Mouse (Mus musculus): ENCODE measurements at regions not wholly inside any gene's neighbourhood (a gene's known extent, or its start where the extent isn't known, plus 50 kb on each side); places are given as distances from the start of the nearest gene placed in this dataset.

DNA sequence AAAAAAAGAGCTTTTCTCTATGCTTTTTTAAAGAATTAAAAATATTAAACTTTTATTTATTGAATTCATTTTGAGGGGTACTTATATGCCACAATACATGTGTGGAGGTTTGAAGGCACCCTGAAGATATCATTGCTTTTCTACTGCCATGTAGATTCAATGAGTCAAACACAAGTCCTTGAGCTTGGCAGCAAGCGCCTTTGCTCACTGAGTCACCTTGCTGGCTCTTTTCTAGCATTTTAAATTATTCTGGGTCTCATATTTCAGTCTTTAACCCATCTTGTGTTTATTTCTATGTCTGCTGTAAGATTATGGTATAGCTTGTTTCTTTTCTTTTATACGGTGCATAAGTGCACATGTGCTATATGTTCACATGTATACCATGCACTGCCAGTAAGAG is 83.5 kb upstream of the Il6 start:
- Histone ChIP-seq H3K4me2 (ENCODE audit: low read depth, low read length) (no peak overlapping the region), H3K9ac (replicated peaks) (no peak overlapping the region), H3K9me3 (ENCODE audit: low read length) (no peaks in the 10 kb centered on the region), H3K4me1 (ENCODE audit: insufficient read depth) (no peaks in the 10 kb centered on the region; the same call in 1 of the 2 replicates), H3K36me3 (replicated peaks; ENCODE audit: insufficient read depth, low read length) (no peaks in the 10 kb centered on the region), H3K4me3 (ENCODE audit: low read depth, low read length) (no peak overlapping the region), H3K27me3 (ENCODE audit: insufficient read depth, low read length) (no peaks in the 10 kb centered on the region), H3K27ac (ENCODE audit: low read depth) (no peak overlapping the region)
- DNase-seq, result no peak
- WGBS (ENCODE audit: insufficient replicate concordance), result 84% methylated on average over 2 of the region's 2 CpGs
- TF ChIP-seq CTCF (IDR thresholded peaks at IDR 0.05; ENCODE audit: low read depth) (no peak), EP300 (IDR thresholded peaks at IDR 0.05; ENCODE audit: low read depth) (no peak)
- ATAC-seq, result no peak

DNA sequence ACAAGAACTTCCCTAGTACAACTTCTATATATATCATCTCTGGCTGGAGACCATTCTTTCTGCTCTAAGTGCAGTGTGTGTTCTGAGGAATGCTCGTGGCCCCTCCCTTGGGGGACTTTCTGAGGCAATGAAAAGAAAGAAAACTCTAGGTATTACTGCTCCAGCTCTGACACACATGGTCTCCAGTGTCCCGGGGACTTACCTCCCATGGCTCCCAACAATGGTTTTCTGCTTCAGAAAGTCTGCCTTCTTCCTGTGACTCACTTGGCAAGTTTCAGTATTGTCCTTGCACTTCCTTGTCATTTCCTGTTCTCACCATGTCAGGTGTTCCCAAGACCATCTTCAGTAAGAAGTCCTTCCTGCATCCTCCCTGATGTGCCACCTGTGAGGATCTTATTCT is 65.7 kb upstream of the Il6 start:
- no peaks in the 10 kb centered on the region for H3K4me1 ChIP-seq (ENCODE audit: insufficient read depth)
- 21% methylated on average over 2 of the region's 2 CpGs for WGBS (ENCODE audit: insufficient replicate concordance)
- H3K9me3 ChIP-seq (ENCODE audit: low read length), result no peaks in the 10 kb centered on the region
- no peak overlapping the region for H3K4me2 ChIP-seq (ENCODE audit: low read depth, low read length)
- no peak for TF ChIP-seq EP300 (IDR thresholded peaks at IDR 0.05; ENCODE audit: low read depth)
- no peak for TF ChIP-seq CTCF (IDR thresholded peaks at IDR 0.05; ENCODE audit: low read depth)
- ATAC-seq (no peak), DNase-seq (no peak)
- H3K4me3 ChIP-seq (ENCODE audit: low read depth, low read length), result no peak overlapping the region
- no peaks in the 10 kb centered on the region for H3K27me3 ChIP-seq (ENCODE audit: insufficient read depth, low read length)
- H3K36me3 ChIP-seq (replicated peaks; ENCODE audit: insufficient read depth, low read length), result no peaks in the 10 kb centered on the region
- H3K27ac ChIP-seq (ENCODE audit: low read depth), result no peak overlapping the region
- no peak overlapping the region for H3K9ac ChIP-seq (replicated peaks)

DNA sequence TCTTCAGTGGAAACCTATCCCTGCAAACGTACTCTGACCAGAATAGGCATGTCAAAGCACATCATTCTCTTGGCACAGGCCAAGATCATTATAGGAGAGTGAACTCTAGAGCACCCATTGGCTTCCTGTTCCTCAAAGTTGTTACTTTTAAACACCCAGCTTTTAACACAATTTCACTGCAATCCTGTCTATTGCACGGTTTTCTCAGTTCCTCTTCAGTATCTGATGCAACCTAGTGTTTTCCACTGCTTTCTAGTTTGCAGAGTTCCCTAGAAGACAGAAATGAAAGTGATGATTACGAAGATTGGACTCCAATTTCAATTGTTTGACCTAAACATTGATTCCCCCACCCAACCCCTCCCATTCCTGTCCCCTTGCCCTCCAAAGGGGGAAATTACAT is 64.8 kb upstream of the Il6 start:
- no peak for TF ChIP-seq CTCF (IDR thresholded peaks at IDR 0.05; ENCODE audit: low read depth)
- no peak for TF ChIP-seq EP300 (IDR thresholded peaks at IDR 0.05; ENCODE audit: low read depth)
- no peak overlapping the region for H3K4me3 ChIP-seq (ENCODE audit: low read depth, low read length)
- no peak for DNase-seq
- ATAC-seq, result peak; percentile 49
- H3K9me3 ChIP-seq (ENCODE audit: low read length), result no peaks in the 10 kb centered on the region
- H3K27me3 ChIP-seq (ENCODE audit: insufficient read depth, low read length), result no peaks in the 10 kb centered on the region
- H3K4me2 ChIP-seq (ENCODE audit: low read depth, low read length), result peak overlapping the region; percentile 15; the same call in 1 of the 2 replicates
- no peaks in the 10 kb centered on the region for H3K36me3 ChIP-seq (replicated peaks; ENCODE audit: insufficient read depth, low read length)
- no peak overlapping the region for H3K9ac ChIP-seq (replicated peaks)
- H3K4me1 ChIP-seq (ENCODE audit: insufficient read depth), result no peaks in the 10 kb centered on the region
- H3K27ac ChIP-seq (ENCODE audit: low read depth), result no peak overlapping the region
- 29% methylated on average over 3 of the region's 3 CpGs for WGBS (ENCODE audit: insufficient replicate concordance)

DNA sequence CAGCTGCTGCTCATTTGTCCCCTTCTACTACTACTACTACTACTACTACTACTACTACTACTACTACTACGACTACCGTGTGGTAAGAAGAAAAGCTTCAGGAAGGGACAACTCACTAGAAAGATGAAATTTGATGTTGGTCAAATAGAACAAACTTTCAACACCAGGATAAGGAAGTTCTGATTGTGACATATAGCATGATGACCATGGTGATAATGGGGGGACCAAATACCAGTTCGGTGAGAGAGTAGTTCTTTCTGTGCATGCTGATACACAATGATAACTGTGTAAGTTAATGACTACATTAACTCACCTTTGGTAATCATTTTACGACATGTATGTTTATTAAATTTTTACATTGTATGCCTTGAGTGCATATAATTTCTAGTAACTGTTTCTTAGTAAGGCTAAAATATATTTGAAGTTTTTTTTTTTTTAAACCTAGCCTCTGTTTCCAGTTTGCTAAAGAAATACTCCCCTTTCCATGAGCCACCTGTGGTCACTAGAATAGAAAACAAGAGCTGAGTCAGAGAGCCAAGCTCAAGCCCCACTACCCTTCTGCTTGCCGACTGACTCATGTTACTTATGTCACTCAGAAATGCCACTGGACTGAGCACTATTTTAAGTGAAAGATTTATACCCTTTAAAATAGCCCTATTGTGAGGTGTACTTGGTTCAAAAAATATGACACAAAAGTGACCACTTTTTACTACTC is 62.3 kb upstream of the Il6 start:
- Histone ChIP-seq H3K4me1 (ENCODE audit: insufficient read depth) (no peaks in the 10 kb centered on the region), H3K27me3 (ENCODE audit: insufficient read depth, low read length) (no peaks in the 10 kb centered on the region), H3K36me3 (replicated peaks; ENCODE audit: insufficient read depth, low read length) (no peaks in the 10 kb centered on the region), H3K27ac (ENCODE audit: low read depth) (no peak overlapping the region), H3K4me3 (ENCODE audit: low read depth, low read length) (no peak overlapping the region), H3K4me2 (ENCODE audit: low read depth, low read length) (no peak overlapping the region), H3K9me3 (ENCODE audit: low read length) (no peaks in the 10 kb centered on the region), H3K9ac (replicated peaks) (no peak overlapping the region)
- ATAC-seq, result no peak
- 64% methylated on average over 5 of the region's 5 CpGs for WGBS (ENCODE audit: insufficient replicate concordance)
- DNase-seq, result no peak
- no peak for TF ChIP-seq EP300 (IDR thresholded peaks at IDR 0.05; ENCODE audit: low read depth)

DNA sequence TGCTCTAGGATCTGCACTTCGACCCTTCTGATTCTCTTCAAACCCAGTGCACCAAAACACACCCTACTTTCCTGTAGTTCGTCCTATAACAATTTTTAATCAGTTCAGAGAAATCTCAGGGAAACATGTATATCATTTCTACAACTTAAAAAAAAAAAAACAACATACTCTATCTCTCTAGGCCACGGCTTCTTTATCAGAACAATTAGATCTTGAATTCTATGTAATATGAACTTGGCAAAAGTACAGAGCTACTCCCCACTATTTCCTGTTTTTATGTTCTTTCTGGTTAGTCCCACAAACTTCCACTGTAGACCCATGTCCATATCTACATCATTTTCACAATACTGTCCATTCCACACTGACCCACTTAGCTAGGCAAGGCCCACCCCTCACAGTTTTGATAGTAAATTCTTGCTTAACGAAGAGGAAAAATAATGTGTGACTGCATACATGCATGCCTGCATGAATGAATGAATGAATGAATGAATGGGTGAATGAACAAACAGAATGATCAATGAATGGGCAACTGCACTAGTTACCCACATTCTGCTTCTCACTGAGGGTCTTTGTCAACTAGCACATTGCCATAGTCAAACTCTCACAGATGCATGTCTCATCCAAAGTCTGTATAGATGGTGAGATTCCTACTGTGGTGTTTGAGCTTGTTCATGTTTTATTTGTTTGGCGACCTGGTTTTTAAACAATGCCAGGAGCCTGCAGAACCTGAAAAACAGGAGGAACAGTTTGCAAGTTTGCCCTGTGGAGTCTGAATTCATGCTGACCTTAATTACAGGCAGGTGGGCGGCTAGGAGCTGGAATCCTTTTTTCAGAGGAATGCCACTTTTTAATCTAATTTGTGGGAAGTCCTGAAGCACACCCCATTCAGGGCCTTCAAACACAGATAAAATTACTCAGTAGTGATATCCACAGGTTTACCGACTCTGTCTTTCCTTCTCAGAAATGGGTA is 61.2 kb upstream of the Il6 start:
- Histone ChIP-seq H3K4me2 (ENCODE audit: low read depth, low read length) (no peak overlapping the region), H3K4me3 (ENCODE audit: low read depth, low read length) (no peak overlapping the region)
- WGBS (ENCODE audit: insufficient replicate concordance), result 51% methylated on average over 7 of the region's 7 CpGs

More for the DNA sequence above, 61.2 kb upstream of the Il6 start:
- no peak for ATAC-seq
- Histone ChIP-seq H3K9me3 (ENCODE audit: low read length) (no peaks in the 10 kb centered on the region), H3K36me3 (replicated peaks; ENCODE audit: insufficient read depth, low read length) (no peaks in the 10 kb centered on the region), H3K9ac (replicated peaks) (no peak overlapping the region), H3K4me1 (ENCODE audit: insufficient read depth) (no peaks in the 10 kb centered on the region), H3K27ac (ENCODE audit: low read depth) (no peak overlapping the region), H3K27me3 (ENCODE audit: insufficient read depth, low read length) (no peaks in the 10 kb centered on the region)
- TF ChIP-seq EP300 (IDR thresholded peaks at IDR 0.05; ENCODE audit: low read depth) (no peak), CTCF (IDR thresholded peaks at IDR 0.05; ENCODE audit: low read depth) (no peak)
- no peak for DNase-seq
